Mouse (Mus musculus) heart, adult 8-10 months (tissue): ENCODE measurements around the gene Dennd2c. TPM values are rescaled to one million over a fixed set of nuclear protein-coding genes. Genes with fewer than 3 reads are reported as not detected.
"Not testable (repeated sequence)": the region's sequence is repeated elsewhere in the genome, so short reads cannot be mapped to it uniquely, and the experiment has no call there.

Experiments used
- DNase-seq: peaks from one replicate; pipeline ENCODE4 v3.0.0; 2022; ENCODE audit warnings: low spot score
- total RNA-seq, 4 experiments: library from RNA; stranded (reverse); gene quantifications; 2 replicates each; pipeline ENCODE4 v1.2.4; 2022

Dennd2c gene
- total RNA-seq, 4 experiments from 2014 or later, result 1.5 to 1.8 (median 1.7) TPM

- peak; percentile 71 for DNase-seq
Observed at GRCm38 (mm10) chr3:103169771-103170170, 67.4 kb downstream of the Dennd2c start.

GRCm38 (mm10) chr3:103171505-103172267, 69.3 kb downstream of the Dennd2c start, which contains the start of gene Bcas2:
TSS of gene Bcas2 (plus strand) at chr3:103171655.
- DNase-seq, result peak; percentile 96

DNA sequence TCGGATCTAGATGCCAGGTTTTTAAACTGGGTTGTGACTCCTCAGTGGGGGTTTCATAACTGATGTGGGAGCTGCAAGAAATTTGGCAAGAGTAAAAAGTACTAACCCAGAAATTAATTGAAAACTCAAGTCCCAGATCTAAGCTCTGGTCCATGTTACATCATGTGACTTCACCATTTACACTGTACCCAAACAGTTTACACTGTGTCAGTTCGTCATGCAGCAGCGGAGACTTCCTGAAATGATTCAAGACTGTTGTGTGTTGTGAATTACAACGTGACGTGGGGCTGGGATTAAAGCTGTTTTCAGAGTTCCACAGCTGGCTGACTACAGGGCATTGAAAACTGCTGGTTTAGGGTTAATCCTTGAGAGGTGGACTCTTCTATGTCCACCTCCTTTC, 70.2 kb downstream of the Dennd2c start:
- DNase-seq, result no peak

DNA sequence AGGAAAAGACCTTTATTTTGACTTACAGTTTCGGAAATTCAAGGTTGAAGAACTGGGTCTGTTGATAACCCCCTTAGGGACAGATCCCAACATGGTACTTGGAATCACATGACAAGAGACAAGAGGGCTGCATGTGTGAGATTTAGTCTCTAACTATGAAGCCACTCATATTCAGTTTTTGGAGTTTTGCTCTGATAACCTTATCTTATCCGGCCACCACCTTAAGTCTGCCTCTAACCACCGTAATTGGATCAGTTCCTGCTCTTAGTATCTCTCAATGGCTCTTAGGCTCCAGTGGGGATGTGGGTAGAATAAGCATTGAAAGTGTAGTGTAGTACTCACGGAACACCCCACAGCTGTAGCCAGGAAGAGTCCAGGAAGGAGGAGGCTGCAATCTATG, 74.3 kb downstream of the Dennd2c start:
- no peak for DNase-seq

GRCm38 (mm10) chr3:103179527-103179926, 77.1 kb downstream of the Dennd2c start:
- DNase-seq, result no peak

- no peak for DNase-seq
Observed at GRCm38 (mm10) chr3:103181171-103181570, 78.8 kb downstream of the Dennd2c start.

DNA sequence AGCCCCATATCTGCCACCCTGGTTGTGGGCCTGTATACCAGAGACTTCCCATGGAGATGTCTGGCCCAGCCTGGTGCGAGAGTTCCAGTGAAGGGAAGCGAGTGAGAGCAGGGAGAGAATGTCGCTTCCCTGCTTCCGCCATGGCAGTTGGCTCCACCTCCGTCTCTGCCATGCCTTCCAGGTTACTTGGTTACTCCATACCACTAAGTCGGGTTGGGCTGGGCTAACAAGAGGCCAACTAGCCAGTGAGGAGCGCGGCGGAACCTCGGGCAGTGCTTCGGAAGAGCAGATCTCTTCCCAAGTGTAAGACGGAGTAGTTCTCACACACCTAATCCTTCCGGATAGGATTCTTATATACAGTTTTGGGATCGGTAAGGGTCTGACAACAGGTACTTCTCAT, 80.4 kb downstream of the Dennd2c start:
- DNase-seq, result no peak

DNA sequence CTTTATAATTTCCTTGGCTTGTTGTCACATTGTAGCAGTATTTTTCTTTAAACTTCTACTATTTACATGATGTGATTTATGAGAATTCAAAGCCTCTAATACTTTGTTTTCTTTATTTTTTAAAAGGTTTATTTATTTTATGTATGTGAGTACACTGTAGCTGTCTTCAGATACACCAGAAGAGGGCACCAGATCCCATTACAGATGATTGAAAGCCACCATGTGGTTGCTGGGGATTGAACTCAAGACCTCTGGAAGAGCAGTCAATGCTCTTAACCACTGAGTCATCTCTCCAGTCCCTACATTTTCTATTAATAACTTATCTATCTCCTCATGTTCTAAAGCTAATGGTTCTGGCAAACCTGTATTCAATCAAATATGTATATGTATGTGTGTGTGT, 82.1 kb downstream of the Dennd2c start:
- not testable (repeated sequence) for DNase-seq

DNA sequence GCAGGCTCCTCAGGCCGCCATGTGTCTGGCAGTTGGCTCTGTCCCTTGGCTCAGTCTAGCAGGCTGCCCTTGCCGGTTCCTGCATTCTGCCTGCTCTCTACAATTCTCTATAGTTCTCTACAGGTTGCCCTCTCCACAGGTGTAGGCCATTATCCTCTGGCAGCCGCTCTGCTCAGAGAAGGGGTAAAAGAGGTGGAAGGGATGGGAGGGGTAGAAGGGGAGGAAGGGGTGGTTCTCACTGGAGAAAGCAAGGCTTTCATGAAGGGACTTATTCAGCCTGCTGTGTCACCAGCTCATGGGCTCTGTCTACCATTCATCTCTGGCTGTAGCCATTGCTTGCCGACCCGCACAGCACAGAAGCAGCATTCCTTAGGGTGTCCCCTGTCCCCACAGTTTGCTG, 86.0 kb downstream of the Dennd2c start:
- DNase-seq, result no peak

- no peak for DNase-seq
Observed at GRCm38 (mm10) chr3:103188856-103189255, 86.5 kb downstream of the Dennd2c start.

DNA sequence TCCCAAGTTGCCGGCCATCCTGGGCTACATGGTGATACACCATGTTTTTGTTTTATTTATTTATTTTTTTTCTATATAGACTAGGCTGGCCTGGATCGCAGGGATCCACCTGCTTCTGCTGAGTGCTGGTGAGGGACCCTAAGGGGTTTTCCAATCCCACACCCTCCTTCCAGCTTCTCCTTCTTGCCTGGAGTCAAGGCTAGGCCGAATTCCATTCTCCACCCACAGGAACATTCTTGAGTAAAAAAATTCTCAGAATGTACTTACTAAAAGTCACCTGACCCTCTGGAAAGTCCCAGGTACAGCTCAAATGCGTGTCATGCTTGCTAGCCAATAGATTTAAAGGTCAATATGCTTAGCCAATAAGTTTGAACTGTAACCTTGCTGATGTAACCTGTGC, 89.8 kb downstream of the Dennd2c start:
- no peak for DNase-seq

DNA sequence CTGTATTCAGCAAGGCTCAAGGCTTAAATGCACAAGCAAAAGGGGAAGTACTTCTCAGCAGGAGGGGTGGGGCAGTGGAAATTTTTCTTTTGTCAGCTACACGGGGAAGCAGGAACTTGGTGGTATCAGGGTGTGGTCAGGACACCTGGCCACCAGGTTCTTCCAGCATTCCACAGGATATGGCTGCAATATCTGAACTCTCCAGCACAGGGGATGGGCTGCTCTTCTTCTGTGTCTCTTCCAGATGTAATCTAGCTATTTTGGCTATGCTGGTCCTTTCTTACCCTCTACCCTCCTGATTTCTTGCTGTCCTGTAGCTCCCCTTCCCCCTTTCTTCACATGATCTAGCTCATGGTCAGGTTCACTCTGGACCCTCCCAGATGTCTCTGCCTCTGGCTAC, 90.8 kb downstream of the Dennd2c start:
- DNase-seq, result no peak

DNA sequence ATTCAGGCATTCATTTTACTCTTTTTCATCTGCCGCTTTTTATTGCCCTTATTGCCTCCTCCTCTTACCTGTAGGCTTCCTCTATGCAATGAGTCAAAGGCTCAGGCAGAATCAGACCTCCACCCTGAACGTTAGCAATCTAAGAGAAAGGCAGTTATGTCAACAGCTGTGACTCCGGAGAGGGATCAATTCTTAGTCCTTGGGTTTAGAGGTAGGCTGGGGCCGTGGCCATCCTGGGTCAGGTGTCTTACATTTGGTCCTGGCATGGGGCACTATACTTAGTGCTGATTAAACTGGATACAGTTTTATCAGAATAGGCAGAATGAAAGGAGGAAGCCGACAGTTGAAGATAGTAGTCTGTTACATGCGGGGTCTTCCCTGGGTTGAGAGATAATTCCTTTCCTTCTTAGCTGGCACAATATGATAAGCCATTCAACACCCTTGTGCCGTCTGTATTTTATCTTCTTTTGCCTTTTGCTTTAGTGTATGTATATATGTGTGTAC, 94.0 kb downstream of the Dennd2c start:
- no peak for DNase-seq

DNA sequence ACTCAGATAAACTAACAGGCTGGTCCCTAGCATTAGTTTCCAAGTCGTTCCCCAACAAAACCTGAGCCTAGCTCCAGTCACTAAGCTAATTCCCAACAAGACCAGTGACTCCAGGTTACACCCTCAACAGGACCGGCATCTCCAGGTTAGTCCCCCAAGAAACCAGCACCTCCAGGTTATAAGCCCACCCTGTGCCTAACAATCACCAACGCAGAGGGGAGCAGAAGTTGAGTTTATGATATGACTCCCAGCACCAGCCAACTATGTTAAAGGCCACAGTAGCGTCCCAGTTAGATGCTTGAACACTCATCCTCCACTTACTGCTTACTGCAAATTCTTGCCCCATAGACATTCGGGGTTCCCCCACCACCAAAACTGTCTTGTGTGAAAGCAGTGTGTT, 97.0 kb downstream of the Dennd2c start:
- no peak for DNase-seq

GRCm38 (mm10) chr3:103201105-103201504, 98.7 kb downstream of the Dennd2c start:
- DNase-seq, result not testable (repeated sequence)

- DNase-seq, result no peak
Observed at GRCm38 (mm10) chr3:103203554-103203953, 101.2 kb downstream of the Dennd2c start.

DNA sequence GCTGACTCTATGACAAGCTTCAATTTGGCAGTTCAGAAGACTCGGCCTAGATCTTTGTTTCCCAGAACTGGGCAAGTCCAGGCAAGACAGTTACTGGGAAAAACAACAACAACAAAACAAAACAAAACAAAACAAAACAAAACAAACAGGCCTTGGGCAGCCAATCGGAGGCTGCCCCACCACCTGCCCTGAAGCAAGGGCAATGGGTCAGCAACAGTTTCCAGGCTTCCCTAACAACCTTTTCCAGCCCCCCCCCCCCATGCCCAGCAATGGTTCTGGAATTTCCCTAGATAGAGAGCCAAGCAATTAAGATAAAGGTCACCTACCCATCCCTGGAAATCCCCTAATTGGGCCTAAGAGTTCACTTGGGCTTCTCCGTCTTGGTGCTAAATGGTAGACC, 102.0 kb downstream of the Dennd2c start:
- no peak for DNase-seq

DNA sequence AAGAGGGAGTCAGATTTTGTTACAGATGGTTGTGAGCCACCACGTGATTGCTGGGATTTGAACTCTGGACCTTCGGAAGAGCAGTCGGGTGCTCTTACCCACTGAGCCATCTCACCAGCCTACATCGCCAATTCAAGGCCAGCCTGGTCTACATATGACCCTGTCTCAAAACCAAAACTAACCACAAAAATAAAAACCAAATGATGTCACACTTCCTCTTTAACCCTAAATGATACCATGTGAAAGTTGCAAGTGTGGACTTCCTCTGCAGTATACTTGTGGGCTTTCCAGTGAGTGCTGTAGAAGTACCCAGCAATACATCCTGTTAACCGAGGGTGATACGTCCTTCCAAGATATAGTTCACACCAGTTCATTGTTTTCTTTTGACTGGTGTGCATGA, 104.0 kb downstream of the Dennd2c start:
- peak; percentile 17 for DNase-seq

GRCm38 (mm10) chr3:103207749-103208148, 105.3 kb downstream of the Dennd2c start:
- no peak for DNase-seq

DNA sequence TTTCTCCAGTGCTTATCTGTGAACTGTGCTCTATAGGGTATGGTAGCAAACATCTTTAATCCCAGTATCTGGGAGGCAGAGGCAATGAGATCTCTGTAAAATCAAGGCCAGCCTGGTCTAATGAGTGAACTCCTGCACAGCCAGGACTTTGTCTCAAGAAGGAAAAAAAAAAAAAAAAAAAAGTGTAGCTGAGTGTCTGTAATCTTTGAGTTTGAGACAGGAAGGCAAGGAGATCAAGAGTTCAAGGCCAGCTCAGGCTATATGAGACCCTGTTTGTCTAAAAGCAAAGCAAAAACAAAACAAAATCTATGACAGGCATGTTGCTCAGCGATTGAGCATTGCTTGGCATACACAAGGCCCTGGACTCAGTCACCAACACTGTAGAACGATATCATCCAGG, 105.8 kb downstream of the Dennd2c start:
- DNase-seq, result no peak

- no peak for DNase-seq
Observed at GRCm38 (mm10) chr3:103211101-103211500, 108.7 kb downstream of the Dennd2c start.

GRCm38 (mm10) chr3:103212142-103212541, 109.7 kb downstream of the Dennd2c start:
- no peak for DNase-seq

DNA sequence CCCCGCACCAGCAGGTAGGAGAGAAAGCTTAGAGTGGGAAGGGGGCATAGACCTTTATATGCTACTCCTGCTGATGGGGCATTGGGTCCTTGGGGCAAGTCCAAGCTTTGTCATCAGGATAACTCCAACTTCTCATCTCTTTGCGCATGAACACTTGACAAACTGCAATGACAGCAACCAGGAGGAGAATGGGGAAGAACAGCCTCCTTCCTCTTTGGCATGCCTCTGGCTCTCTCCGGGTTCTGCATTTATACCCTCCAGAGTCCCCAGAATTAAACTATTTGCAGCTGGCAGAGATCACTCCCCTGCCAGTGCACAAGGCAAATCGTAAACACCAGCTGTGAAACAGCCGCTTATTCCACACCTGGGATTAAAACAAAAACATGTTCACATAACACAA, 111.1 kb downstream of the Dennd2c start:
- DNase-seq, result peak; percentile 12
